Mouse (Mus musculus): ENCODE results near the gene Zranb3. TPM values are rescaled to one million over a fixed set of nuclear protein-coding genes. Genes with fewer than 3 reads are reported as not detected.

Zranb3 gene
- 1.4 TPM for polyA plus RNA-seq (2017; shearing (Covaris generic))

GRCm38 (mm10) chr1:128102641-128103461 lies at the start of gene Zranb3, which contains the start of gene R3hdm1:
TSS of gene Zranb3 (minus strand) at chr1:128103047.
TSS of gene R3hdm1 (plus strand) at chr1:128103301.

Other genes with a start within 250 kb of the Zranb3 start
- gene Map3k19, start 248.0 kb downstream of the Zranb3 start, polyA plus RNA-seq (2017; shearing (Covaris generic)) = 0.17 TPM
- gene Rab3gap1, start 234.3 kb downstream of the Zranb3 start, polyA plus RNA-seq (2017; shearing (Covaris generic)) = 45.7 TPM
- gene R3hdm1, start 254 bp upstream of the Zranb3 start, polyA plus RNA-seq (2017; shearing (Covaris generic)) = 64.1 TPM
- 190 TPM for gene Ubxn4, start 140.9 kb upstream of the Zranb3 start, polyA plus RNA-seq (2017; shearing (Covaris generic))
- gene Lct, start 225.3 kb upstream of the Zranb3 start, polyA plus RNA-seq (2017; shearing (Covaris generic)) = 0.13 TPM

Data from effector memory CD4-positive, alpha-beta T cell, adult 7 months (primary cell).